Mouse (Mus musculus): ENCODE measurements around the gene Col28a1.

Col28a1 gene

GRCm38 (mm10) chr6:8119116-8119515 is 73.3 kb downstream of the Col28a1 start:
- in situ Hi-C loops (cut with MseI, MboI) = no loop called here

GRCm38 (mm10) chr6:8118577-8118976 is 73.8 kb downstream of the Col28a1 start:
- in situ Hi-C loops (cut with MseI, MboI) = no loop called here

GRCm38 (mm10) chr6:8105870-8106706 is 86.3 kb downstream of the Col28a1 start:
- in situ Hi-C loops (cut with MseI, MboI) = no loop called here

- in situ Hi-C loops (cut with MseI, MboI) = no loop called here
Measured at GRCm38 (mm10) chr6:8101224-8101623, 91.2 kb downstream of the Col28a1 start.

GRCm38 (mm10) chr6:8095856-8096255 is 96.6 kb downstream of the Col28a1 start:
- in situ Hi-C loops (cut with MseI, MboI) = no loop called here

- in situ Hi-C loops (cut with MseI, MboI) = no loop called here
Measured at GRCm38 (mm10) chr6:8094160-8094953, 98.1 kb downstream of the Col28a1 start.

GRCm38 (mm10) chr6:8093556-8093955 is 98.9 kb downstream of the Col28a1 start:
- in situ Hi-C loops (cut with MseI, MboI) = no loop called here

GRCm38 (mm10) chr6:8086847-8087246 is 105.6 kb downstream of the Col28a1 start:
- in situ Hi-C loops (cut with MseI, MboI) = loop anchor here in 1 of 2 experiments (10.0 kb wide), 1 partner anchor 352 kb away; no protein-coding TSS in a partner anchor

- in situ Hi-C loops (cut with MseI, MboI) = loop anchor here in 1 of 2 experiments (10.0 kb wide), 1 partner anchor 350 kb away; no protein-coding TSS in a partner anchor
Measured at GRCm38 (mm10) chr6:8084806-8085205, 107.6 kb downstream of the Col28a1 start.

- in situ Hi-C loops (cut with MseI, MboI) = loop anchor here in 1 of 2 experiments (10.0 kb wide), 1 partner anchor 348 kb away; no protein-coding TSS in a partner anchor
Measured at GRCm38 (mm10) chr6:8083196-8083595, 109.2 kb downstream of the Col28a1 start.

- in situ Hi-C loops (cut with MseI, MboI) = no loop called here
Measured at GRCm38 (mm10) chr6:8077572-8078146, 114.8 kb downstream of the Col28a1 start.

- in situ Hi-C loops (cut with MseI, MboI) = no loop called here
Measured at GRCm38 (mm10) chr6:8074914-8075313, 117.5 kb downstream of the Col28a1 start.

GRCm38 (mm10) chr6:8068979-8069378 is 123.4 kb downstream of the Col28a1 start:
- in situ Hi-C loops (cut with MseI, MboI) = no loop called here

- in situ Hi-C loops (cut with MseI, MboI) = no loop called here
Measured at GRCm38 (mm10) chr6:8068394-8068793, 124.0 kb downstream of the Col28a1 start.

GRCm38 (mm10) chr6:8067124-8067523 is 125.3 kb downstream of the Col28a1 start:
- in situ Hi-C loops (cut with MseI, MboI) = no loop called here

- in situ Hi-C loops (cut with MseI, MboI) = no loop called here
Measured at GRCm38 (mm10) chr6:8066208-8066607, 126.2 kb downstream of the Col28a1 start.

- in situ Hi-C loops (cut with MseI, MboI) = no loop called here
Measured at GRCm38 (mm10) chr6:8059199-8059598, 133.2 kb downstream of the Col28a1 start.

GRCm38 (mm10) chr6:8048216-8048615 is 144.2 kb downstream of the Col28a1 start:
- in situ Hi-C loops (cut with MseI, MboI) = no loop called here

GRCm38 (mm10) chr6:8046446-8046845 is 146.0 kb downstream of the Col28a1 start:
- in situ Hi-C loops (cut with MseI, MboI) = no loop called here

- in situ Hi-C loops (cut with MseI, MboI) = no loop called here
Measured at GRCm38 (mm10) chr6:8045825-8046224, 146.6 kb downstream of the Col28a1 start.

GRCm38 (mm10) chr6:8028711-8029110 is 163.7 kb downstream of the Col28a1 start:
- in situ Hi-C loops (cut with MseI, MboI) = no loop called here
